Mouse (Mus musculus) liver, embryonic 14.5 days (tissue): Measurements from ENCODE around the gene Osbpl11.

Source experiments
- CTCF ChIP-seq: IDR thresholded peaks from 2 replicates; pipeline ENCODE4 v1.5.1; 2016; ENCODE audit warnings: antibody characterized with exemption, low read depth, control low read depth
- EP300 ChIP-seq: IDR thresholded peaks from 2 replicates; pipeline ENCODE4 v1.6.1; 2016; ENCODE audit warnings: antibody characterized with exemption, low read depth

DNA sequence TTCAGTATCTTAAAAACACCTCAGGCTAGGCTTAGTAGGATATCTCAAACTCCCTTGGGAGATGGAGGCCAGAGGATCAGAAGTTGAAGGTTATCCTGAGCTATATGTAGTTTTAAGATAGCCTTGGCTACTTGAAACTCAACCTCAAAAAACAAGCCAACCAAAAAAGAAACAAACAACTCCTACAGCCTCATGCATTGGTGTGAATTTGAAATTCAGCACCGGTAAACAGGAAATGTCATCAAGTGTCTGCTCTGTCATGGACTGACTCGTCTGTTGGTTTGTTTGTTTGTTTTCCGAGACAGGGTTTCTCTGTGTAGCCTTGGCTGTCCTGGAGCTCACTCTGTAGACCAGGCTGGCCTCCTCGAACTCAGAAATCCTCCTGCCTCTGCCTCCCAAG, 87.0 kb downstream of the Osbpl11 start:
- TF ChIP-seq CTCF (no peak), EP300 (no peak)
